Mouse (Mus musculus): ENCODE results near the gene Arvcf. TPM values are rescaled to one million over a fixed set of nuclear protein-coding genes. Genes with fewer than 3 reads are reported as not detected.
A peak's percentile ranks its signal among the peaks of the same experiment; 100 is the strongest.

The Arvcf gene
- polyA plus RNA-seq, 1 experiment = 1.8 TPM

DNA sequence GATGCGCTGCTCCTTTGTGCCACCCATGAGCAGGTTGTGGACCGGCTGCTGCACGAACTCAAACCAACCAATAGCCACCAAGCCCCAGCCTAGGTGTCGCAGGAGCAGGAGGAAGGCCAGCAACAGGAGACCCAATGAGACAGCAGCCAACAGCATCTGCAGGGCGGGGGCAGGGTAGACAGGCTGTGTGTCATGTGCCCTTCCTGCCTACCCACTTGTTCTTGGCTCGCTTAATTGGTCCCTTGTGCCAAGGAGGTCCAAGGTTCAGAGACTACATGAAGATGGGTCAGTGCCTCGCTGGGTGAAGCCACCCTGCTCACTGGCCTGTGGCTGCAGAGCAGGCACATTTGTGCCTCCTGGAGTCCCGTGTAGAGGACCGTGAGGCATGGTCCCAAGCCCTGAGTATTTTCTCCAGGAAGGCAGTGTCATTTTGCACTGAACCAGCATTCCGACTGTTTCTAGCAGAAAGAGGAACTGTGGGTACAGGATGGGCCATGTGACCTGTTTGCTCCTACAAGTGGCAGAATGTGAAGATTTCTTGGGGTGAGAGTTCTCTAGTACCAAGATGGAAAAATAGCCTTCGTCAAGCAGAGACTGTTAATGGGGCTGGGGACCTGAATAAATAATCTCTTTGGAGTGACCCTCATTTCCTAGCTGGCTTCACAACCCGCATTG, 64.0 kb downstream of the Arvcf start:
- Histone ChIP-seq H3K4me3 (ENCODE audit: insufficient read depth, low read length) (peak overlapping the region; percentile 57), H3K27ac (ENCODE audit: insufficient read depth, low read depth, low read length) (peak overlapping the region; percentile 98), H3K4me1 (ENCODE audit: control insufficient read depth, insufficient read depth, low read length) (peaks cover 57% of the 10 kb centered on the region)
- no peak for TF ChIP-seq CTCF (IDR thresholded peaks at IDR 0.05; ENCODE audit: low read depth, low read length)
- no peak for TF ChIP-seq POLR2A (IDR thresholded peaks at IDR 0.05; ENCODE audit: borderline replicate concordance, low read depth, low read length)

DNA sequence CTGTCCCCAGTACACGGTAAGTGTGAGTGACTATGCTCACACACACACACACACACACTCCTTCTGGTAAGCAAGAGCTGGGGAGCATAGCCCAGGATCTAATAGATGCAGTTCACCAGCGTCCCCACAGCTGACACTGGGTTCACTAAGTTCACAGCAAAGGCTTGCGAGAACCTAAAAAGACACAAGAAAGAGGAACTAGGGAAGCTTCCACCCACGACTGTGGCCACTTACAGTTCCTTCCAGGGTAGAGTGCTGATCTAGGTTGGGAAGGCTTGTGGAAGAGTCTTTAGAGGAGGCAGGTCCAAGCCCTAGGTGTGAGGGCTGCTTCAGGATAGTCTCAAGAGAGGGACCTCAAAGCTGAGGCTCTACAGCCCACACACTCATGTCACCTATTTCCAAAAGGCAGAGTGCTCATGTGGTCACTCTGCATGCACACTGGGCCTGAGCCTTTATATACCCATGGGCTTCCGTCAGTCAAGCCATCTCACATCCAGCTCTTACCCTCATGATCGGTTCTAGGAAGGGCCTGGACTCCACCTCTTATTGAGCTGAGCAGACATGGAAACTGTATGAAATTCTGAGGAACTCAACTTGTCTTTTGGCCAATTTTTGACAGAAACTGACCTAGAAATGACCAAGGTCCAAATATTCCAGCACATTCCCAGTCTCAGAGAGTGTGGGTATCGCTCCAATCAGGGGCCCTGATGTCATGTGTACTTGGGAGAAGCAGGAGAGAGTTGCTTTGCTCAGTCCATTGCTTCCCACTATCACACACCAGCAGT, 65.2 kb downstream of the Arvcf start:
- no peak overlapping the region for H3K4me3 ChIP-seq (ENCODE audit: insufficient read depth, low read length)
- peak overlapping the region; percentile 98 for H3K27ac ChIP-seq (ENCODE audit: insufficient read depth, low read depth, low read length)
- peaks cover 64% of the 10 kb centered on the region for H3K4me1 ChIP-seq (ENCODE audit: control insufficient read depth, insufficient read depth, low read length)
- TF ChIP-seq CTCF (IDR thresholded peaks at IDR 0.05; ENCODE audit: low read depth, low read length) = no peak
- no peak for TF ChIP-seq POLR2A (IDR thresholded peaks at IDR 0.05; ENCODE audit: borderline replicate concordance, low read depth, low read length)

GRCm38 (mm10) chr16:18416094-18416761, 68.2 kb downstream of the Arvcf start:
- Histone ChIP-seq H3K27ac (ENCODE audit: insufficient read depth, low read depth, low read length) (peak overlapping the region; percentile 66), H3K4me3 (ENCODE audit: insufficient read depth, low read length) (no peak overlapping the region), H3K4me1 (ENCODE audit: control insufficient read depth, insufficient read depth, low read length) (peaks cover 72% of the 10 kb centered on the region)
- TF ChIP-seq CTCF (IDR thresholded peaks at IDR 0.05; ENCODE audit: low read depth, low read length) (no peak), POLR2A (IDR thresholded peaks at IDR 0.05; ENCODE audit: borderline replicate concordance, low read depth, low read length) (no peak)

DNA sequence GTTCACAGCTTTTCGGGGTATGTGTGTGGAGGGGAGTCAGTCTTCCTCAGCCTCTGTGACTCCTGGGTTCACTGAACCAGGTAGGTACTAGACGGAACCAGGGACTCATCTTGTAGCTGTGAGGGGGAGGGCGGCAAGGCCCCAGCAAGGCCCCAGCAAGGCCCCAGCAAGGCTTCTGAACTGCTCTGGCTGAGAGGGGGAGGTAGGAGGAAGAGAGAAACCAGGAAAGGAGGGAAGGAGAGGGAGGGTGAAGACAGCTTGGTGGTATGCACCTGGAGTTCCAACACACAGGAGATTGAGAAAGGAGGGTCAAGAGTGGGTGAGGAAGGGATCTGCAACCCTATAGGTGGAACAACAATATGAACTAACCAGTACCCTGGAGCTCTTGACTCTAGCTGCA, 68.9 kb downstream of the Arvcf start:
- Histone ChIP-seq H3K4me1 (ENCODE audit: control insufficient read depth, insufficient read depth, low read length) (peaks cover 72% of the 10 kb centered on the region), H3K27ac (ENCODE audit: insufficient read depth, low read depth, low read length) (peak overlapping the region; percentile 66), H3K4me3 (ENCODE audit: insufficient read depth, low read length) (no peak overlapping the region)
- TF ChIP-seq POLR2A (IDR thresholded peaks at IDR 0.05; ENCODE audit: borderline replicate concordance, low read depth, low read length) (no peak), CTCF (IDR thresholded peaks at IDR 0.05; ENCODE audit: low read depth, low read length) (no peak)

- TF ChIP-seq POLR2A (IDR thresholded peaks at IDR 0.05; ENCODE audit: borderline replicate concordance, low read depth, low read length) = no peak
- TF ChIP-seq CTCF (IDR thresholded peaks at IDR 0.05; ENCODE audit: low read depth, low read length) = no peak
- no peak overlapping the region for H3K4me3 ChIP-seq (ENCODE audit: insufficient read depth, low read length)
- H3K27ac ChIP-seq (ENCODE audit: insufficient read depth, low read depth, low read length) = no peak overlapping the region
- peaks cover 74% of the 10 kb centered on the region for H3K4me1 ChIP-seq (ENCODE audit: control insufficient read depth, insufficient read depth, low read length)
Measured at GRCm38 (mm10) chr16:18417491-18417890, 69.5 kb downstream of the Arvcf start.

GRCm38 (mm10) chr16:18418756-18419602, 71.0 kb downstream of the Arvcf start:
- H3K4me1 ChIP-seq (ENCODE audit: control insufficient read depth, insufficient read depth, low read length) = peaks cover 73% of the 10 kb centered on the region
- TF ChIP-seq POLR2A (IDR thresholded peaks at IDR 0.05; ENCODE audit: borderline replicate concordance, low read depth, low read length) = no peak
- TF ChIP-seq CTCF (IDR thresholded peaks at IDR 0.05; ENCODE audit: low read depth, low read length) = no peak
- peak overlapping the region; percentile 63 for H3K27ac ChIP-seq (ENCODE audit: insufficient read depth, low read depth, low read length)
- no peak overlapping the region for H3K4me3 ChIP-seq (ENCODE audit: insufficient read depth, low read length)

DNA sequence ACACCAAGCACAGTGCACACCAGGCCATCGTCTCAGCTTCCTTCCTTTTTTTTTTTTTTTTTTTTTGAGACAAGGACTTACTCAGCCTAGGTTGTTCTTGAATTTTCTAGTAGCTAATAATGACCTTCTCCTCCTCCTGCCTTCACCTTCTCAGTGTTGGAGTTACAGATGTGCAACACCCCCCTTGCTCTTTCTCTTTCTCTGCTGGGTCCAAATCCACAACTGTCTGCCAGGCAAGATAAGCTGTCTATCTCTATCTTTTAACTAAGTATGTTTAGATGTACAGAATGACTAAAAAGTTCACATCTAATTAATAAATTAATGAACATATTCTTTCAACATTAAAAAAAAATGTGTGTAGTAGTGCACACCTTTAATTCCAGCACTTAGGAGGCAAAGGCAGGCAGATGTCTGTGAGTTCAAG, 71.6 kb downstream of the Arvcf start:
- H3K4me1 ChIP-seq (ENCODE audit: control insufficient read depth, insufficient read depth, low read length) = peaks cover 75% of the 10 kb centered on the region
- no peak for TF ChIP-seq POLR2A (IDR thresholded peaks at IDR 0.05; ENCODE audit: borderline replicate concordance, low read depth, low read length)
- no peak for TF ChIP-seq CTCF (IDR thresholded peaks at IDR 0.05; ENCODE audit: low read depth, low read length)
- H3K27ac ChIP-seq (ENCODE audit: insufficient read depth, low read depth, low read length) = peak overlapping the region; percentile 63
- no peak overlapping the region for H3K4me3 ChIP-seq (ENCODE audit: insufficient read depth, low read length)

- Histone ChIP-seq H3K27ac (ENCODE audit: insufficient read depth, low read depth, low read length) (no peak overlapping the region), H3K4me3 (ENCODE audit: insufficient read depth, low read length) (no peak overlapping the region), H3K4me1 (ENCODE audit: control insufficient read depth, insufficient read depth, low read length) (peaks cover 70% of the 10 kb centered on the region)
- TF ChIP-seq POLR2A (IDR thresholded peaks at IDR 0.05; ENCODE audit: borderline replicate concordance, low read depth, low read length) (no peak), CTCF (IDR thresholded peaks at IDR 0.05; ENCODE audit: low read depth, low read length) (no peak)
Measured at GRCm38 (mm10) chr16:18420571-18420970, 72.6 kb downstream of the Arvcf start.
